Mouse (Mus musculus): ENCODE data around the gene Slc4a2. TPM values are rescaled to one million over a fixed set of nuclear protein-coding genes. Genes with fewer than 3 reads are reported as not detected.

Gene Slc4a2
- 221 TPM for polyA plus RNA-seq (2021)

DNA sequence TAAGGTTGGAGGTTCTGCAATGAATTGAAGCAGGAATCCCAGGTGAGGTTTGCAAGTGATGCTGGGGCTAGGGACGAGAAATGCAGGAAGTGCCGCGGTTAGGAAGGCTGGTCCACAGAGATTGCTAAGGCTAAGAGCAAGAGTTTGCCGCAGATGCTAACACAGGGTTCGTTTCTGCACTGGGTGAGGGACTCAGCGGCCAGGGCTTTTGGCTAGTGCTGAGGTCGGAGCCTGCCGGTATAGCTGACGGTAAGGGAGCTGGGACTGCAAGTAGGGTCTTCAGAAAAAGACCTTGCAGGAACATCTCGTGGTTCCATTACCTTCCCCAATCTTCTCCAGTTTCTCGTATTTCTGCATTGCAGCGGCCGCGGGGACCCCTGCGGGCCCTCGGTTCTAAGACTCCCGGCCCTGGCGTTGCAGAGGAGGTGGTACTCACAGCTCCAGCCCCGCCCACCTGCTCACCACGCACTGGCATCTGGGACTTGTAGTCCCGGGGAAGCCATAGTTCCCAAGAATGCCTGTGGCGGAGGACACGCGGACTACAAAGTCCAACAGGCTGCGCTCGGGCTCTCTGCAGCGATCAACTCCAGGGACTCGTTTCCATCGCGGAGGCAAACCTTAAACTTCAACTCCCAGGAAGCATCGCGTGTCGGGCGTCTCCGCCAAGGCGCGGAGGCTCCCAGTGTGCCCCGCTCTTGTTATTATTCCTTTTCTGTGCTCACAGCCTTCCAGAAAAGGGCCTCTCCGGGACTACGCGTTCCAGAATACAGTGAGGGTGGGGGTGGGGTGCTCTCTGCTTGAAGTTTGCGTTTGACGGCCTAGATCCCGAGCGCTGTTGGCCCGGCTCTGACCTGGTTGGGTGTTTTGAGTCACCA lies at the start of gene Slc4a2, which contains the start of gene Cdk5:
Slc4a2 (plus strand) TSS at position 709 of the 875 bp plus-strand sequence.
Cdk5 (minus strand) TSS at position 402 of the 875 bp plus-strand sequence.
- TF ChIP-seq CTCF (IDR thresholded peaks at IDR 0.05) = no peak
- ATAC-seq (peak; percentile 71), DNase-seq (ENCODE audit: low read depth, low spot score) (peak; percentile 100)
- POLR2A ChIA-PET = interaction anchor here (0.8 to 14.1 kb wide), 5 partner anchors 10 to 21 kb away, joined by 4 to 150 read pairs (median 25); partner anchors contain the start of genes Asic3, Fastk and Tmub1
- in situ Hi-C loops (cut with MboI; ENCODE audit: low pct_unique_long_range_greater_than_20kb) = no loop called here
- CTCF ChIA-PET = interaction anchor here (1.0 to 5.2 kb wide), 4 partner anchors 15 to 34 kb away, joined by 3 to 55 read pairs (median 5); partner anchors contain the start of genes Abcb8 and Tmub1
- no peaks in the 10 kb centered on the region for H3K27me3 ChIP-seq

DNA sequence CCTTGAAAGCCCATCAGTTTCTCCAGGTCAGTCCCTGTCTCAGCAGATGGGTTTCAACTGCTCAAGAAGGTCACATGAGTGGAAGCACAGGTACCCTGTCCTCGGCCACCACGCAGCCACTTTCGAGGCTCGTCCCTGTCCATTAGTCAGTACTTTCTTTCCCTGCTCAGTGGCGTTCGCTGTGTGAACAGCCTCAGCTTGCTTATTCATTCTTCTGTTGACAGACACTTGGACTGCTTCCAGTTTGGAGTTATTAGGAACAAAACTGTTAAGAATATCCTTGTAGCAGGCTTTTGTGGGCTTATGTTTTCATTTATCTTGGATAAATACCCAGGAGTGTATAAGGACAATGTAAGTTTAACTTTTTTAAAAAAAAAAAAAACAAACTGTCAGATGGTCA lies 49.4 kb upstream of the Slc4a2 start:
- CTCF ChIA-PET = no interaction called here
- no peaks in the 10 kb centered on the region for H3K27me3 ChIP-seq
- DNase-seq (ENCODE audit: low read depth, low spot score) (no peak), ATAC-seq (no peak)
- POLR2A ChIA-PET = no interaction called here
- in situ Hi-C loops (cut with MboI; ENCODE audit: low pct_unique_long_range_greater_than_20kb) = no loop called here
- TF ChIP-seq CTCF (IDR thresholded peaks at IDR 0.05) = no peak

DNA sequence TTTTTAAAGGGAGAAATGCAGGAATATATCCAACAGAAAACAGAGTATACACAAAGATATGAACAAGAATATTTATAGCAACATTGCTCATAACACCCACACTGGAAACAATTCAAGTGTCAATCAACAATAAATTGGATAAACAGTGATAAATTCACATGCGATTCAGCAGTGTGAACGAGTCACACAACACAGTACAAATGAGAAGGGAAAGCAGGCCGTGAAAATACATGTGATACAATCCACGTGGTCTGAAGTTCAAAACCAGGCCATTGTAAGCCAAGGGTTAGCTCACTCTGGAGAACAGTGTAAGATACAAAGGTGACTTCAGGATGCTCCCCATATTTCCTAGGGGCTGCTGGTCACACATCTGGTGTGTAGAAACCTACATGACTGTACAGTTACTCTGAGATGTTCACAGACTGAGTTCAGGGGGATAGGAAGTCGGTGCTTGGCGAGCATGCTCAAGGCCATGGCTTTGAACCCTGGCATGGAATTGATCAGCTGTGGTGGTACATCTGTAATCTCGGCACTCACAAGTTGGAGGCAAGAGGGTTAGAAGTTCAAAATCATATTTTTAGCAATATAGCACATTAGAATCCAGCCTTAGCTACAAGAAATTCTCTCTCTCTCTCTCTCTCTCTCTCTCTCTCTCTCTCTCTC lies 48.8 kb upstream of the Slc4a2 start:
- no peak for TF ChIP-seq CTCF (IDR thresholded peaks at IDR 0.05)
- ChIA-PET POLR2A (no interaction called here), CTCF (interaction anchor here (1.1 kb wide), 1 partner anchor 18 kb away, joined by 4 read pairs; the partner anchor contains the start of gene Atg9b)
- in situ Hi-C loops (cut with MboI; ENCODE audit: low pct_unique_long_range_greater_than_20kb) = no loop called here
- H3K27me3 ChIP-seq = no peaks in the 10 kb centered on the region
- no peak for ATAC-seq
- no peak for DNase-seq (ENCODE audit: low read depth, low spot score)

DNA sequence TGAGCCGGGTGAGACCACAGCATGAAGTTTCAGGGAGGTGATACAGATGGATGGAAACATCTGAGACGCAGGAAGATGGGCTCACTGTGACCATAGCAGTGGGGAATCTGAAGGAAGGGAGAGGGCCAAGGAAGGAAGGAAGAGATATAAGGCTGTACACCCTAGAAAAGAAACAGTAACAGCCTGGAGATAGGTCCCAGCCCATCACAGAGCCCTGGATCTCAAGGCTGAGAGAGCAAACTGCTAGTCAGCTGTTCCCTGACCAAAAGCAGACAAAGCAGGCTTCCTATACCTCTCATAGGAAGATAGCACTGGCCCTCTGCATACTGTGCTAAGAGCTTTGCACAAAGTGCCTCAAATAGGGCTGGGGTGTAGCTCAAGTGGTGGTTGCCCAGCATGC lies 44.9 kb upstream of the Slc4a2 start:
- no peak for DNase-seq (ENCODE audit: low read depth, low spot score)

DNA sequence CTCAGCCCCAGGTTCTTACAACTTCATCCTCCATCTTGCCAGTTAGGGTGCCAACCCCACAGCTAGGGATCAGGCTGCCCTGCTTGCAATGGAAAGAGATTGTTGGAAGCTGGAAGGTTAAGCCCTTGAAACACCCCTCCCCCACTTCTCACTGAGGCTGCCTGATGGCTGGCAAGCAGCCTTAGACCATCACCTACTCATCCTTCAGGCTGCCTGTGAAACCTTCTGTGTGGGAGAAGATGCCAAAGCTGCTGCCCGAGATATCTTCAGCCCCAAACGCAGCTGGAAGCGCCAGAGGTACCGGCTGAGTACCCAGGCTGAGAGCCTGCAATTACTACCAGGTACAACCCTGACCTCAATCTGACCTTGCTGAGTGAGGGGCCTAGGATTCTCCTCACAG lies 44.1 kb upstream of the Slc4a2 start:
- H3K27me3 ChIP-seq = no peaks in the 10 kb centered on the region
- DNase-seq (ENCODE audit: low read depth, low spot score) (no peak), ATAC-seq (no peak)
- in situ Hi-C loops (cut with MboI; ENCODE audit: low pct_unique_long_range_greater_than_20kb) = no loop called here
- ChIA-PET POLR2A (no interaction called here), CTCF (interaction anchor here (0.8 to 1.4 kb wide), 2 partner anchors 14 to 22 kb away, joined by 3 read pairs; no protein-coding TSS in a partner anchor)
- TF ChIP-seq CTCF (IDR thresholded peaks at IDR 0.05) = no peak

More for the DNA sequence above, 44.9 kb upstream of the Slc4a2 start:
- ChIA-PET CTCF (interaction anchor here (1.4 to 2.2 kb wide), 2 partner anchors 13 to 17 kb away, joined by 3 to 9 read pairs; no protein-coding TSS in a partner anchor), POLR2A (no interaction called here)
- no peaks in the 10 kb centered on the region for H3K27me3 ChIP-seq
- TF ChIP-seq CTCF (IDR thresholded peaks at IDR 0.05) = no peak
- in situ Hi-C loops (cut with MboI; ENCODE audit: low pct_unique_long_range_greater_than_20kb) = no loop called here
- no peak for ATAC-seq

DNA sequence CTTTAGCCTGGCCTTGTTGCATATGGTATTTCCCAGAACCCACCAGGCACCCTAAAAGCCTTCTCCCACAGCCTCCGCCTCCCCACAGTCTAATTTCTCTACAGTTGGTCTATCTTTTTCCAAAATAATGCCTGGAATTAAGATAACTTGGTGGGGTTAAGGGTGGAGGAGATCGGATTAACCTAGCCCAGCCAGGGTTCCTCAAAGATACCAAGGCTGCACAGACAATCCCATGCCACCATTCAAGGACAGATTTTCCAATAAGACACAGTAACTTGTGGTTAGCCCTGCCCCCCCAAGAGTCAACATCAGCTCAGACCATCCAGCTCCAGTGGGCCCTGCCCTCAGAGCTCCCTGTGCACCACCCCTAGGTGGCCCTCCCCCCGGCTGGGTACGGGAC lies 43.1 kb upstream of the Slc4a2 start:
- DNase-seq (ENCODE audit: low read depth, low spot score) (no peak), ATAC-seq (no peak)
- ChIA-PET CTCF (interaction anchor here (1.4 kb wide), 1 partner anchor 22 kb away, joined by 4 read pairs; no protein-coding TSS in a partner anchor), POLR2A (no interaction called here)
- H3K27me3 ChIP-seq = no peaks in the 10 kb centered on the region
- in situ Hi-C loops (cut with MboI; ENCODE audit: low pct_unique_long_range_greater_than_20kb) = no loop called here
- no peak for TF ChIP-seq CTCF (IDR thresholded peaks at IDR 0.05)

DNA sequence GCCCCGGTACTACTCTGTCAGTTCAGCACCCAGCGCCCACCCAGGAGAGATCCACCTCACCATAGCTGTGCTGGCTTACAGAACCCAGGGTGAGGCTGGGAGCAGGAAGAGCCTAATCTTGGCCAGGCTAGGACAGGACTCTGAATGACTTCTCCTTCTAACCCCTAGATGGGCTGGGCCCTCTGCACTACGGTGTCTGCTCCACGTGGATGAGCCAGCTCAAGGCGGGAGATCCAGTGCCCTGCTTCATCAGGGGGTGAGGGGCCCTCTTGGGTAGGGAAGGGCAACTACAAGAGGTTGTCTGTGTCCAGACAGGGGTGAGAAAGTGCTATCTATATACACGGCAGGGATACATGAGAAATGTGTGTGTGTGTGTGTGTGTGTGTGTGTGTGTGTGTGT lies 42.2 kb upstream of the Slc4a2 start:
- ChIA-PET POLR2A (no interaction called here), CTCF (interaction anchor here (1.4 kb wide), 1 partner anchor 23 kb away, joined by 4 read pairs; no protein-coding TSS in a partner anchor)
- in situ Hi-C loops (cut with MboI; ENCODE audit: low pct_unique_long_range_greater_than_20kb) = no loop called here
- no peaks in the 10 kb centered on the region for H3K27me3 ChIP-seq
- ATAC-seq = no peak
- no peak for TF ChIP-seq CTCF (IDR thresholded peaks at IDR 0.05)
- DNase-seq (ENCODE audit: low read depth, low spot score) = no peak

DNA sequence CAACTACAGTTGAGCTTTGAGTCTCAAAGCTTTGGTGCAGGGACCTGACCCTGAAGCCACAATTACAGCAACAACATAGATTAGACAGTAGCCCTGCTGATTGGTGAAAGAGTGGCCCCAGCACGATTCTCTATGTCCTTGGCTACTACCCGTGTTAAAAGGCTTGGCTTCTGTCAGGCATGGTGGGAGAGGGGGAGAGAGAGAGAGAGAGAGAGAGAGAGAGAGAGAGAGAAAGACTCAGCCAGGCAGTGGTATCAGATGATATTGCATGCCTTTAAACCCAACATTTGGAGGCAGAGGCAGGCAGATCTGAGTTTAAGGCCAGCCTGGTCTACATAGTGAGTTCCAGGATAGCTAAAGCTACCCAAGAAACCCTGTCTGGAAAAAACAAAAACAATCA lies 41.6 kb upstream of the Slc4a2 start:
- DNase-seq (ENCODE audit: low read depth, low spot score) (no peak), ATAC-seq (no peak)
- H3K27me3 ChIP-seq = no peaks in the 10 kb centered on the region
- CTCF ChIA-PET = no interaction called here
- no peak for TF ChIP-seq CTCF (IDR thresholded peaks at IDR 0.05)
- POLR2A ChIA-PET = no interaction called here
- in situ Hi-C loops (cut with MboI; ENCODE audit: low pct_unique_long_range_greater_than_20kb) = no loop called here

DNA sequence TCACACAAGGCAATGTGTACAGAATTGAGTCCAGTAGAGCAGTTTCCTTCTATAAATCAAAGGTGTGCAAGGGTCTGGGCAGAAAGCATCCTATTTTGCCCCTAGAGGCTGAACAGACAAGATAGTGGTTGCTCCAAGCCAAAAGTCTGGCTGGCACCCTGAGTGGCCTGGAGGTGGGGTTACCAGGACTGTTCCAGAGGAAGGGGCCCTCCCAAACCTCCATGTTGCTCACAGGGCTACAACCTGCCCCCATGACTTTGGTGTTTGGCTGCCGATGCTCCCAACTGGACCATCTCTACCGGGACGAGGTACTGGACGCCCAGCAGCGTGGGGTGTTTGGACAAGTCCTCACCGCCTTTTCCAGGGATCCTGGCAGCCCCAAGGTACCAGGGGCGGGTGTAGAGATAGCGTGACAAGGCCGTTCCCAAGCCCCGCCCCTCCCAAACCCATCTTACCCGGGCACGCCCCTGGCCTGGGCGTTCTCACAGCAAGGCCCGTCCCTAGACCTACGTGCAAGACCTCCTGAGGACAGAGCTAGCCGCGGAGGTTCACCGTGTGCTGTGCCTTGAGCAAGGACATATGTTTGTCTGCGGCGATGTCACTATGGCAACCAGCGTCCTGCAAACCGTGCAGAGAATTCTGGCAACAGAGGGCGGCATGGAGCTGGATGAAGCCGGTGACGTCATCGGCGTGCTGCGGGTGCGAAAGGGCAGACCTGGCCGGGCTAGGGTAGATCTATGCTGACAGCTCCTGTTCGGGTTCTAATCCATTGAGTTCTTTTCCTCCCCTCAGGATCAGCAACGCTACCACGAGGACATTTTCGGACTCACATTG lies 40.4 kb upstream of the Slc4a2 start:
- no peaks in the 10 kb centered on the region for H3K27me3 ChIP-seq
- in situ Hi-C loops (cut with MboI; ENCODE audit: low pct_unique_long_range_greater_than_20kb) = no loop called here
- ATAC-seq = peak; percentile 37
- DNase-seq (ENCODE audit: low read depth, low spot score) = no peak
- ChIA-PET POLR2A (interaction anchor here (0.9 kb wide), 1 partner anchor 10 kb away, joined by 3 read pairs; the partner anchor contains the start of gene Abcb8), CTCF (interaction anchor here (1.3 to 3.3 kb wide), 2 partner anchors 9 to 11 kb away, joined by 4 to 21 read pairs; partner anchors contain the start of genes Abcb8 and Atg9b)
- no peak for TF ChIP-seq CTCF (IDR thresholded peaks at IDR 0.05)

DNA sequence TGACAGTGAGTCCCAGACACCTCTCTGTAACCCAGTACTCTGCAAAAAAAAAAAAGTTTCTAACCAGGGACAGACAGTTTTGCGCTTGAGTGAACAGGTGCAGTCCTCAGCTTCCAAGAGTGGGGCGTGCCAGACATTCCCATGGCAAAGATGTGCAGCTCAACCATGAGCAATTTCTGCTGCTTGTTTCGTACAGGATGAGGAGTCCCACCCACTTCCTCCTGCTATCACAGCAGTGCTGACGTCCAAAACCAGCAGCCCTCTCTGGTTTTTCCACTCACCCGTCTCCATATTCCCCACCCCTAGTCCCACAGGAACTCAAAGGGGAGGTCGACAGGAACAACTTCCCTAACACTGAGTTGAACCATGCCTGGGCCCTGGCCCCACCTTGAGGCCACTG lies 39.2 kb upstream of the Slc4a2 start:
- ChIA-PET POLR2A (interaction anchor here (0.9 kb wide), 1 partner anchor 9 kb away, joined by 3 read pairs; the partner anchor contains the start of gene Abcb8), CTCF (interaction anchor here (0.7 to 3.3 kb wide), 2 partner anchors 10 to 123 kb away, joined by 3 to 21 read pairs; partner anchors contain the start of gene Abcb8)
- DNase-seq (ENCODE audit: low read depth, low spot score) = no peak
- no peaks in the 10 kb centered on the region for H3K27me3 ChIP-seq
- no peak for TF ChIP-seq CTCF (IDR thresholded peaks at IDR 0.05)
- in situ Hi-C loops (cut with MboI; ENCODE audit: low pct_unique_long_range_greater_than_20kb) = no loop called here
- ATAC-seq = peak; percentile 24

All from Patski (cell line).